Mouse (Mus musculus): ENCODE data around the gene Olfr8. TPM values are rescaled to one million over a fixed set of nuclear protein-coding genes. Genes with fewer than 3 reads are reported as not detected.
"Not testable (repeated sequence)": the region's sequence is repeated elsewhere in the genome, so short reads cannot be mapped to it uniquely, and the experiment has no call there.

The Olfr8 gene
- not detected in 3 replicates for total RNA-seq (2017)

- not testable (repeated sequence) for ATAC-seq (replicated peaks; ENCODE audit: insufficient number of reproducible peaks, low FRiP score, low TSS enrichment, poor library complexity, severe bottlenecking)
Observed at GRCm38 (mm10) chr10:78950336-78950735, at the start of gene Olfr8. Gene Olfr8, plus strand, starts transcription at chr10:78950636.

GRCm38 (mm10) chr10:78912871-78913270 lies 37.6 kb upstream of the Olfr8 start, which contains the start of gene Olfr1354:
Gene Olfr1354, plus strand, starts transcription at chr10:78913171.
- not testable (repeated sequence) for ATAC-seq (replicated peaks; ENCODE audit: insufficient number of reproducible peaks, low FRiP score, low TSS enrichment, poor library complexity, severe bottlenecking)

DNA sequence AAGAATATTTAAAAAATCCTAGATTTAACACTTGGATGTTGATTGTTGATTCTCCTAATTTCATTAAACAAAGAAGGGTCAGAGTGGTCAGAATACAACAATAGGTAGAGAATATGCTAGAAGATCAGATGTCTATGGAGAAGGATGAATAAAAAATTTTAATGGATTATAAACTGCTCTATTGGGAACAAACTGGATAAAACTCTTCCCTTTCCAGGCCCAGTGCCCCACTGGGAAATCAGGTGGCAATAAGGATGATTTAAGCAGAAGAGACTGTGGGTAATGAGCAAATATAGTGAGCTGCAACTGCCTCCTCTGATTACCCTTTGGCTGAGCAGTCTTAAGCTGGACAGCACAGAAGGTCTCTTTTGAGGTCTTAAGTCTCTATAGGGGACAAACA lies 12.6 kb downstream of the Olfr8 start, which contains the start of gene Olfr1353:
Gene Olfr1353, plus strand, starts transcription at position 301 of the 400 bp plus-strand sequence.
- not testable (repeated sequence) for ATAC-seq (replicated peaks; ENCODE audit: insufficient number of reproducible peaks, low FRiP score, low TSS enrichment, poor library complexity, severe bottlenecking)

DNA sequence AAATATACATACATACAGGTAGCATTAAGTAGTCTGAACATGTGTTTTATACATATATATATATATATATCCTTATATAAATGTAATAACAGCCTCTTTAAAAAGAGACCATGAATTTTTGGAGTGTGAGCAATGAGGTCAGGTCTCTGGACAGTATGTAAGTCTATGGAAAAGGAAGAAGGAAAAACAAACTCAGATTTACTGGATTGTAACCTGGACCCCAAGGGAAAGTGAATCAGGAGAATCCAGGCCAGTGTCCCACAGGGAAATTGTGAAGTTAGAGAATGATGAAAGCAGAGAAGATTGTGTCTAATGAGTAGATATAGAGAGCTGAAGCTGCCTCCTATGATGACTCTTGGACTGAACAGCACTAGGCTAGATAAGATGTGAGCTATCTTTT lies 30.3 kb downstream of the Olfr8 start, which contains the start of gene Olfr1352:
Gene Olfr1352, plus strand, starts transcription at position 301 of the 400 bp plus-strand sequence.
- ATAC-seq (replicated peaks; ENCODE audit: insufficient number of reproducible peaks, low FRiP score, low TSS enrichment, poor library complexity, severe bottlenecking) = no peak

Other genes with a start within 250 kb of the Olfr8 start
- gene Casp14, start 232.3 kb upstream of the Olfr8 start, total RNA-seq (2017) = not detected in 3 replicates
- not detected in 3 replicates for gene Ccdc105, start 197.6 kb upstream of the Olfr8 start, total RNA-seq (2017)
- not detected in 3 replicates for gene Slc1a6, start 170.1 kb upstream of the Olfr8 start, total RNA-seq (2017)
- gene Olfr1356, start 98.5 kb upstream of the Olfr8 start, total RNA-seq (2017) = not detected in 3 replicates
- gene Olfr1355, start 75.1 kb upstream of the Olfr8 start, total RNA-seq (2017) = not detected in 3 replicates
- gene Olfr1354, start 37.5 kb upstream of the Olfr8 start, total RNA-seq (2017) = not detected in 3 replicates
- gene Olfr1353, start 12.7 kb downstream of the Olfr8 start, total RNA-seq (2017) = not detected in 3 replicates
- not detected in 3 replicates for gene Olfr1352, start 30.4 kb downstream of the Olfr8 start, total RNA-seq (2017)
- gene Olfr1351, start 61.8 kb downstream of the Olfr8 start, total RNA-seq (2017) = not detected in 3 replicates
- not detected in 3 replicates for gene Olfr57, start 78.1 kb downstream of the Olfr8 start, total RNA-seq (2017)
- 11.4 to 26.3 TPM (median 16.1 TPM) in 3 replicates for gene 2610008E11Rik, start 147.0 kb downstream of the Olfr8 start, total RNA-seq (2017)
- not detected in 3 replicates for gene Vmn2r80, start 198.1 kb downstream of the Olfr8 start, total RNA-seq (2017)